Mouse (Mus musculus): ENCODE results near the gene Heatr5a. TPM values are rescaled to one million over a fixed set of nuclear protein-coding genes. Genes with fewer than 3 reads are reported as not detected.

The Heatr5a gene
- polyA plus RNA-seq (2016; fragmentation: Nextera tagmentation; extraction: Ambion mirVana), result 11.3 and 12.7 TPM in 2 replicates

- under 1% methylated on average over 53 of the region's 53 CpGs for WGBS
- no peaks in the 10 kb centered on the region for H3K36me3 ChIP-seq
Observed at GRCm38 (mm10) chr12:51971070-51971664, at the start of gene Heatr5a. Heatr5a (minus strand) TSS chr12:51971321.

GRCm38 (mm10) chr12:52014494-52015029 lies 43.4 kb upstream of the Heatr5a start:
- Histone ChIP-seq H3K9me3 (replicated peaks) (no peaks in the 10 kb centered on the region), H3K27ac (no peak overlapping the region), H3K4me3 (no peak overlapping the region), H3K27me3 (ENCODE audit: low read depth, poor library complexity, severe bottlenecking) (no peaks in the 10 kb centered on the region), H3K4me1 (peaks cover 6% of the 10 kb centered on the region), H3K36me3 (no peaks in the 10 kb centered on the region)
- 92% methylated on average over 7 of the region's 7 CpGs for WGBS
- no peak for DNase-seq (ENCODE audit: low spot score)

More at GRCm38 (mm10) chr12:51971070-51971664, at the start of gene Heatr5a:
- H3K9me3 ChIP-seq (replicated peaks), result no peaks in the 10 kb centered on the region
- H3K27ac ChIP-seq, result peak within 1 kb of the TSS; percentile 94
- H3K4me1 ChIP-seq, result peaks cover 10% of the 10 kb centered on the region
- H3K4me3 ChIP-seq, result peak within 1 kb of the TSS; percentile 95
- DNase-seq (ENCODE audit: low spot score), result peak; percentile 91
- no peaks in the 10 kb centered on the region for H3K27me3 ChIP-seq (ENCODE audit: low read depth, poor library complexity, severe bottlenecking)

- H3K4me1 ChIP-seq, result peaks cover 6% of the 10 kb centered on the region
- H3K27me3 ChIP-seq (ENCODE audit: low read depth, poor library complexity, severe bottlenecking), result no peaks in the 10 kb centered on the region
- no peak overlapping the region for H3K27ac ChIP-seq
- H3K36me3 ChIP-seq, result no peaks in the 10 kb centered on the region
- WGBS, result 88% methylated on average over 11 of the region's 11 CpGs
- H3K4me3 ChIP-seq, result no peak overlapping the region
- DNase-seq (ENCODE audit: low spot score), result no peak
- no peaks in the 10 kb centered on the region for H3K9me3 ChIP-seq (replicated peaks)
Observed at GRCm38 (mm10) chr12:52014044-52014443, 42.9 kb upstream of the Heatr5a start.

GRCm38 (mm10) chr12:52013274-52013673 lies 42.2 kb upstream of the Heatr5a start:
- H3K4me1 ChIP-seq, result peaks cover 6% of the 10 kb centered on the region
- no peak overlapping the region for H3K4me3 ChIP-seq
- H3K36me3 ChIP-seq, result no peaks in the 10 kb centered on the region
- DNase-seq (ENCODE audit: low spot score), result no peak
- H3K27me3 ChIP-seq (ENCODE audit: low read depth, poor library complexity, severe bottlenecking), result no peaks in the 10 kb centered on the region
- WGBS, result 19% methylated on average over 9 of the region's 9 CpGs
- H3K9me3 ChIP-seq (replicated peaks), result no peaks in the 10 kb centered on the region
- peak overlapping the region; percentile 34; the same call in 1 of the 2 replicates for H3K27ac ChIP-seq

- Histone ChIP-seq H3K27ac (no peak overlapping the region), H3K9me3 (replicated peaks) (no peaks in the 10 kb centered on the region), H3K4me3 (no peak overlapping the region), H3K36me3 (no peaks in the 10 kb centered on the region), H3K4me1 (peaks cover 6% of the 10 kb centered on the region), H3K27me3 (ENCODE audit: low read depth, poor library complexity, severe bottlenecking) (no peaks in the 10 kb centered on the region)
- no peak for DNase-seq (ENCODE audit: low spot score)
- 68% methylated on average over 8 of the region's 8 CpGs for WGBS
Observed at GRCm38 (mm10) chr12:52012159-52012558, 41.0 kb upstream of the Heatr5a start.

- 68% methylated on average over 2 of the region's 2 CpGs for WGBS
- peaks cover 9% of the 10 kb centered on the region for H3K4me1 ChIP-seq
- no peak for DNase-seq (ENCODE audit: low spot score)
- no peak overlapping the region for H3K4me3 ChIP-seq
- H3K27me3 ChIP-seq (ENCODE audit: low read depth, poor library complexity, severe bottlenecking), result no peaks in the 10 kb centered on the region
- H3K36me3 ChIP-seq, result no peaks in the 10 kb centered on the region
- no peak overlapping the region for H3K27ac ChIP-seq
- no peaks in the 10 kb centered on the region for H3K9me3 ChIP-seq (replicated peaks)
Observed at GRCm38 (mm10) chr12:52010630-52010961, 39.5 kb upstream of the Heatr5a start.

- DNase-seq (ENCODE audit: low spot score), result no peak
Observed at GRCm38 (mm10) chr12:52009928-52010629, 39.0 kb upstream of the Heatr5a start.

GRCm38 (mm10) chr12:52006633-52006994 lies 35.5 kb upstream of the Heatr5a start:
- Histone ChIP-seq H3K4me1 (peaks cover 4% of the 10 kb centered on the region; the same call in 1 of the 2 replicates), H3K27me3 (ENCODE audit: low read depth, poor library complexity, severe bottlenecking) (no peaks in the 10 kb centered on the region), H3K36me3 (peaks cover 5% of the 10 kb centered on the region; the same call in 1 of the 2 replicates), H3K27ac (peak overlapping the region; percentile 89), H3K4me3 (peak overlapping the region; percentile 76), H3K9me3 (replicated peaks) (no peaks in the 10 kb centered on the region)
- WGBS, result 51% methylated on average over 5 of the region's 5 CpGs
- no peak for DNase-seq (ENCODE audit: low spot score)

More at GRCm38 (mm10) chr12:52009928-52010629, 39.0 kb upstream of the Heatr5a start:
- H3K4me1 ChIP-seq, result peaks cover 11% of the 10 kb centered on the region
- H3K4me3 ChIP-seq, result no peak overlapping the region
- no peak overlapping the region for H3K27ac ChIP-seq
- 80% methylated on average over 15 of the region's 15 CpGs for WGBS
- H3K27me3 ChIP-seq (ENCODE audit: low read depth, poor library complexity, severe bottlenecking), result no peaks in the 10 kb centered on the region
- H3K36me3 ChIP-seq, result no peaks in the 10 kb centered on the region
- no peaks in the 10 kb centered on the region for H3K9me3 ChIP-seq (replicated peaks)

- Histone ChIP-seq H3K36me3 (peaks cover 5% of the 10 kb centered on the region; the same call in 1 of the 2 replicates), H3K27me3 (ENCODE audit: low read depth, poor library complexity, severe bottlenecking) (no peaks in the 10 kb centered on the region), H3K9me3 (replicated peaks) (no peaks in the 10 kb centered on the region), H3K27ac (peak within 1 kb of the TSS; percentile 89), H3K4me1 (peaks cover 4% of the 10 kb centered on the region; the same call in 1 of the 2 replicates), H3K4me3 (peak within 1 kb of the TSS; percentile 76)
- peak; percentile 98 for DNase-seq (ENCODE audit: low spot score)
- 3% methylated on average over 46 of the region's 46 CpGs for WGBS
Observed at GRCm38 (mm10) chr12:52005877-52006632, 34.9 kb upstream of the Heatr5a start, which contains the start of gene Dtd2. Dtd2 (minus strand) TSS chr12:52006501.

GRCm38 (mm10) chr12:52002746-52003145 lies 31.6 kb upstream of the Heatr5a start:
- Histone ChIP-seq H3K4me3 (no peak overlapping the region), H3K9me3 (replicated peaks) (no peaks in the 10 kb centered on the region), H3K27me3 (ENCODE audit: low read depth, poor library complexity, severe bottlenecking) (no peaks in the 10 kb centered on the region)

GRCm38 (mm10) chr12:52001544-52001943 lies 30.4 kb upstream of the Heatr5a start:
- no peaks in the 10 kb centered on the region for H3K27me3 ChIP-seq (ENCODE audit: low read depth, poor library complexity, severe bottlenecking)
- 41% methylated on average over 4 of the region's 4 CpGs for WGBS

More at GRCm38 (mm10) chr12:52002746-52003145, 31.6 kb upstream of the Heatr5a start:
- Histone ChIP-seq H3K36me3 (peaks cover 22% of the 10 kb centered on the region), H3K27ac (no peak overlapping the region), H3K4me1 (peaks cover 4% of the 10 kb centered on the region; the same call in 1 of the 2 replicates)
- WGBS, result 91% methylated on average over 3 of the region's 3 CpGs
- DNase-seq (ENCODE audit: low spot score), result no peak

GRCm38 (mm10) chr12:51998366-51998932 lies 27.3 kb upstream of the Heatr5a start:
- peaks cover 45% of the 10 kb centered on the region for H3K36me3 ChIP-seq
- no peaks in the 10 kb centered on the region for H3K4me1 ChIP-seq
- WGBS, result 89% methylated on average over 9 of the region's 9 CpGs
- H3K9me3 ChIP-seq (replicated peaks), result no peaks in the 10 kb centered on the region
- DNase-seq (ENCODE audit: low spot score), result no peak
- H3K4me3 ChIP-seq, result no peak overlapping the region
- no peaks in the 10 kb centered on the region for H3K27me3 ChIP-seq (ENCODE audit: low read depth, poor library complexity, severe bottlenecking)
- no peak overlapping the region for H3K27ac ChIP-seq

More at GRCm38 (mm10) chr12:52001544-52001943, 30.4 kb upstream of the Heatr5a start:
- Histone ChIP-seq H3K27ac (no peak overlapping the region), H3K9me3 (replicated peaks) (no peaks in the 10 kb centered on the region), H3K4me1 (peaks cover 4% of the 10 kb centered on the region; the same call in 1 of the 2 replicates), H3K4me3 (no peak overlapping the region), H3K36me3 (peaks cover 25% of the 10 kb centered on the region)
- DNase-seq (ENCODE audit: low spot score), result no peak
